Mouse (Mus musculus) CD4-positive, CD25-positive, alpha-beta regulatory T cell, adult 2 months (primary cell): ENCODE measurements around the gene Mtch1.
A peak's percentile ranks its signal among the peaks of the same experiment; 100 is the strongest.
"Not testable (repeated sequence)": the region's sequence is repeated elsewhere in the genome, so short reads cannot be mapped to it uniquely, and the experiment has no call there.

ENCODE experiments used
- DNase-seq: peaks from one replicate; pipeline ENCODE4 v3.0.0-alpha.2; 2012; ENCODE audit warnings: low read depth, low spot score

The Mtch1 gene

GRCm38 (mm10) chr17:29361982-29362691 is 14.4 kb upstream of the Mtch1 start:
- peak; percentile 54 for DNase-seq

GRCm38 (mm10) chr17:29360761-29361221 is 13.1 kb upstream of the Mtch1 start, which contains the start of gene Fgd2:
Gene Fgd2 (plus strand): TSS chr17:29360914.
- DNase-seq = peak; percentile 37

- no peak for DNase-seq
Measured at GRCm38 (mm10) chr17:29358928-29359327, 11.2 kb upstream of the Mtch1 start.

- DNase-seq = no peak
Measured at GRCm38 (mm10) chr17:29356882-29357281, 9.1 kb upstream of the Mtch1 start.

GRCm38 (mm10) chr17:29356479-29356856 is 8.7 kb upstream of the Mtch1 start:
- no peak for DNase-seq

GRCm38 (mm10) chr17:29355841-29356478 is 8.2 kb upstream of the Mtch1 start:
- DNase-seq = no peak

GRCm38 (mm10) chr17:29355461-29355840 is 7.7 kb upstream of the Mtch1 start:
- no peak for DNase-seq

GRCm38 (mm10) chr17:29351056-29351455 is 3.3 kb upstream of the Mtch1 start:
- not testable (repeated sequence) for DNase-seq

GRCm38 (mm10) chr17:29348996-29349395 is 1.3 kb upstream of the Mtch1 start:
- DNase-seq = no peak

GRCm38 (mm10) chr17:29347126-29347644 is 549 bp downstream of the Mtch1 start:
- no peak for DNase-seq

GRCm38 (mm10) chr17:29346496-29347125 is 1.1 kb downstream of the Mtch1 start:
- peak; percentile 48 for DNase-seq

- no peak for DNase-seq
Measured at GRCm38 (mm10) chr17:29345272-29345671, 2.5 kb downstream of the Mtch1 start.

GRCm38 (mm10) chr17:29343241-29343640 is 4.5 kb downstream of the Mtch1 start:
- no peak for DNase-seq

GRCm38 (mm10) chr17:29342010-29342910 is 5.5 kb downstream of the Mtch1 start:
- DNase-seq = no peak

- peak; percentile 75 for DNase-seq
Measured at GRCm38 (mm10) chr17:29341591-29342003, 6.1 kb downstream of the Mtch1 start.

- DNase-seq = no peak
Measured at GRCm38 (mm10) chr17:29340406-29341261, 7.1 kb downstream of the Mtch1 start.

GRCm38 (mm10) chr17:29339170-29339768 is 8.5 kb downstream of the Mtch1 start:
- no peak for DNase-seq

GRCm38 (mm10) chr17:29337979-29338823 is 9.5 kb downstream of the Mtch1 start:
- DNase-seq = no peak
